Mouse (Mus musculus): Measurements from ENCODE around the gene Amhr2. TPM values are rescaled to one million over a fixed set of nuclear protein-coding genes. Genes with fewer than 3 reads are reported as not detected.

Amhr2 gene
- polyA plus RNA-seq, 1 experiment = 1.4 TPM

DNA sequence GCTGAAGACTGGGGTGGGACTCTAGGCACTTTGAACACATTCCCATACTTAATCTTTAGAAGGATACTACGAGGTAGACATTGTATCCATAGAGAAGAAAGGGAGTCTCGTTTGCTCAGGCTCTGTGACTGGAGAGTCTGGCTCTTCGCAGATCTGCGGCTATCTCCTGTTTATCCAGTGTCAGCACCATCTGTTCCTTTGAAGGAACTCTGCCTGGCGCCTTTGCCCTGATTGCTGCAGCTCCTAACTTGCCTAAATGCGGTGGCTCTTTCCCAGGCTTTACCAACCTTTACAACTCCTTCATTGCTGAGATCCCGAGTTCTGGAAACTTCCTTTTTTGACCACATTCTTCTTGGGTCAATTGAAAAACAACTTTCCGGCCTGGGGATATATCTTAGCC, 4.2 kb downstream of the Amhr2 start:
- no peak for DNase-seq
- TF ChIP-seq CTCF (conservative IDR thresholded peaks at IDR 0.05; ENCODE audit: insufficient read depth, insufficient read length, low read depth, low read length) (no peak), POLR2A (IDR thresholded peaks at IDR 0.05; ENCODE audit: low read depth, low read length) (no peak)
- peaks cover 5% of the 10 kb centered on the region; the same call in 1 of the 2 replicates for H3K4me1 ChIP-seq (ENCODE audit: control insufficient read depth, insufficient read depth, low read length)
- H3K27ac ChIP-seq (ENCODE audit: insufficient read depth, low read depth, low read length) = no peak overlapping the region
- 73% methylated on average over 8 of the region's 8 CpGs for WGBS
- H3K36me3 ChIP-seq (ENCODE audit: control insufficient read depth, insufficient read depth, low read length) = no peaks in the 10 kb centered on the region
- H3K27me3 ChIP-seq (replicated peaks; ENCODE audit: control insufficient read depth, insufficient read depth, low read length) = no peaks in the 10 kb centered on the region
- H3K4me3 ChIP-seq (ENCODE audit: insufficient read depth, low read depth, low read length) = no peak overlapping the region

DNA sequence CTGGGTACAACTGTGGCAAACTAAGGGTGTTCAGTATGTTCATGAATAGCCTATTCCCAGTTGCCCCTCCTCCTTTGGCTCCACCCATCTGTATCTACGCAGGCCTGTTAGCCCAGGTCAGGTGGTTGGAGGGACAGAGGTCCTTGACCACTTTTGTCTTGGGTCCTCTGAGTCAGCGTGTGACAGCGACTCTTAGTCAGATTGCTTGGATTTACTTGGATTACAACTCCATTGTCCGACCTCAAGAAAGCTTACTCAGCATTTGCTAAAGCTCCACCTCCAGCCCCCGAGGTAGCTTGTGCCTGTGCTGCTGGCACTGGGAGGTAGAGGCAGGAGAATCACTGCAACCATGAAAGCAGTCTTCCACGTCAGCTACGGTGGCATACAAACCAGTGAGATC, 5.8 kb downstream of the Amhr2 start:
- Histone ChIP-seq H3K4me3 (ENCODE audit: insufficient read depth, low read depth, low read length) (peak overlapping the region; percentile 4; the same call in 1 of the 2 replicates), H3K36me3 (ENCODE audit: control insufficient read depth, insufficient read depth, low read length) (no peaks in the 10 kb centered on the region), H3K27ac (ENCODE audit: insufficient read depth, low read depth, low read length) (peak overlapping the region; percentile 25), H3K4me1 (ENCODE audit: control insufficient read depth, insufficient read depth, low read length) (peaks cover 5% of the 10 kb centered on the region; the same call in 1 of the 2 replicates), H3K27me3 (replicated peaks; ENCODE audit: control insufficient read depth, insufficient read depth, low read length) (no peaks in the 10 kb centered on the region)
- peak; percentile 61 for DNase-seq
- TF ChIP-seq CTCF (conservative IDR thresholded peaks at IDR 0.05; ENCODE audit: insufficient read depth, insufficient read length, low read depth, low read length) = no peak
- TF ChIP-seq POLR2A (IDR thresholded peaks at IDR 0.05; ENCODE audit: low read depth, low read length) = no peak
- WGBS = 14% methylated on average over 7 of the region's 7 CpGs

DNA sequence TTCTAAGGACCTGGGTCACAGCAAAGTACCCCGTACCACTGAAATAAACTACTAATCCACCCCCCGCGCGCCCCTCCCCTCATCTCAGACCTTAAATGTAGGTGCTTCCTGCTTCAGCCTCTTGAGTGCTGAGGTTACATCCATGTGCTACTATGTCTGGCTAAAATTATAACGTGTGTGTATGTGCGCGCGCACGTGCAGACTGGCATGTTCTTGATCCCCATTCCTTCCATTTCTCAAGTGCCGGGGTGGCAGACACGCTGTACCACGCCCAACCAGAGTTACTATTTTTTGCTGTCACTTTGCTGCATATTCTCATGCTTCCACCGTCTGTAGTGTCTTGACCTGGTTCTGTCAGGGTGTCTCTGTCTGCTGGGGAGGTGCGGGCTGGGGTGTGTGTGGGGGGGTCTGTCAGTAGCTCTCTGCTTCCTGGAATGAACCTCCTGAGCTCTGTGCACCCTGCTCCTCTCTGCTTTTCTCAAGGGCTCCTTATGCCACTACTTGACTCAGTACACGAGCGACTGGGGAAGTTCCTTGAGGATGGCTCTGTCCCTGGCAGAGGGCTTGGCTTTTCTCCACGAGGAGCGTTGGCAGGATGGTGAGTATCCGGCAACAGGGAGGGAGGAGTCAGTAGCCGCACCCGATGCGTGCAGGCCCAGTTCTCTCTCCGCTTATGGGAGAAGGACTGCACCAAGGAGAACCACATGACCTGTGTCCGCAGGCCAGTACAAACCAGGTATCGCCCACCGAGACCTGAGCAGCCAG, 6.7 kb downstream of the Amhr2 start:
- no peak for DNase-seq
- peaks cover 5% of the 10 kb centered on the region; the same call in 1 of the 2 replicates for H3K4me1 ChIP-seq (ENCODE audit: control insufficient read depth, insufficient read depth, low read length)
- TF ChIP-seq CTCF (conservative IDR thresholded peaks at IDR 0.05; ENCODE audit: insufficient read depth, insufficient read length, low read depth, low read length) (no peak), POLR2A (IDR thresholded peaks at IDR 0.05; ENCODE audit: low read depth, low read length) (no peak)
- no peak overlapping the region for H3K27ac ChIP-seq (ENCODE audit: insufficient read depth, low read depth, low read length)
- 80% methylated on average over 26 of the region's 26 CpGs for WGBS
- no peak overlapping the region for H3K4me3 ChIP-seq (ENCODE audit: insufficient read depth, low read depth, low read length)
- no peaks in the 10 kb centered on the region for H3K27me3 ChIP-seq (replicated peaks; ENCODE audit: control insufficient read depth, insufficient read depth, low read length)
- H3K36me3 ChIP-seq (ENCODE audit: control insufficient read depth, insufficient read depth, low read length) = no peaks in the 10 kb centered on the region

DNA sequence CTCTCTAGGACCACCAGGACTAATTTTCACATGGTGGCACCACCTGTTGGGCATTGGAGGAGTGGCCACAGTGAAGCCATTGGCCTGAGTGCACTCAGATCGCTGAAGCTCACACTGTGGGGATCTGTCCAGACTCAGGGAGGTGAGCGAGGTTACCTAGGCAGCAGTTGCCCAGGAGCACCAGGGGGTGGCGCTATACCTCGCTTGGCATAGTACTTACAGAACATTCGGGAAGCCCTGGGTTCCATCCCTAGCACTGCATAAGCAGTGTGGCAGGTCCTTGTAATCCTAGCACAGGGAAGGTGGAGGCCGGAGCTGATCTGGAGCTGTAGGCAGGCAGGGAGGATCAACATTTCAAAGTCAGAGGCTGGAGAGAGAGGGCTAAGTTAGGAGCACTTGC, 10.8 kb downstream of the Amhr2 start:
- H3K4me1 ChIP-seq (ENCODE audit: control insufficient read depth, insufficient read depth, low read length) = peaks cover 9% of the 10 kb centered on the region; the same call in 1 of the 2 replicates
- no peak overlapping the region for H3K4me3 ChIP-seq (ENCODE audit: insufficient read depth, low read depth, low read length)
- H3K36me3 ChIP-seq (ENCODE audit: control insufficient read depth, insufficient read depth, low read length) = no peaks in the 10 kb centered on the region
- no peaks in the 10 kb centered on the region for H3K27me3 ChIP-seq (replicated peaks; ENCODE audit: control insufficient read depth, insufficient read depth, low read length)
- no peak for DNase-seq
- no peak overlapping the region for H3K27ac ChIP-seq (ENCODE audit: insufficient read depth, low read depth, low read length)
- TF ChIP-seq POLR2A (IDR thresholded peaks at IDR 0.05; ENCODE audit: low read depth, low read length) = no peak
- TF ChIP-seq CTCF (conservative IDR thresholded peaks at IDR 0.05; ENCODE audit: insufficient read depth, insufficient read length, low read depth, low read length) = peak; percentile 59
- 44% methylated on average over 6 of the region's 6 CpGs for WGBS

DNA sequence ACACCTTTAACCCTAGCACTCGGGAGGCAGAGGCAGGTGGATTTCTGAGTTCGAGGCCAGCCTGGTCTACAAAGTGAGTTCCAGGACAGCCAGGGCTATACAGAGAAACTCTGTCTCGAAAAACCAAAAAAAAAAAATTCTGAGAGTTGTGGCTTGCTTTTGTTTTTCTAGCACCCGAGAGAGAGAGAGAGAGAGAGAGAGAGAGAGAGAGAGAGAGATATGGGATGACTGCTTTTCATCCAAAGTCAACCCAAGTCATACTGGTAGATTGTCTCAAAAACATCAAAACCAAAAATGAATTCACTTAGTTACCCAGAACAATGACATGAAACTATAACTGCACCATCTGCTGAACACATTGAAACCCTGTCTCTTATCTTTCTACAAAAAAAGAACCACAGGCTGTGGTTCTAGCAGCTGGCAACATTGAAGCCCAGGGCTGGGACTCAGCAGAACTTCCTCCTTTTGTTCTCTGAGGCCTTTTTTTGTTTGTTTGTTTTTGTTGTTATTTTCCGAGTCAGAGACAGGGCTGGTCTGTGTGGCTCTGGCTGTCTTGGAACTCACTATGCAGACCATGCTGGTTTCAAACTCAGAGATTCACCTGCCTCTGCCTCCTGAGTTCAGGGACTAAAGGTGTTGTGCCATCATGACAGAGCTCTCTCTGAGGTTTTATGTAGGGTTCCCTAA, 13.0 kb downstream of the Amhr2 start:
- 0 out of 2 replicates have a peak overlapping the region, but pooled peaks have one; percentile 7 for H3K27ac ChIP-seq (ENCODE audit: insufficient read depth, low read depth, low read length)
- peaks cover 5% of the 10 kb centered on the region; the same call in 1 of the 2 replicates for H3K4me1 ChIP-seq (ENCODE audit: control insufficient read depth, insufficient read depth, low read length)
- 0 out of 2 replicates have a peak, but pooled peaks cover 2% of the 10 kb centered on the region for H3K36me3 ChIP-seq (ENCODE audit: control insufficient read depth, insufficient read depth, low read length)
- DNase-seq = peak; percentile 30
- TF ChIP-seq CTCF (conservative IDR thresholded peaks at IDR 0.05; ENCODE audit: insufficient read depth, insufficient read length, low read depth, low read length) = no peak
- TF ChIP-seq POLR2A (IDR thresholded peaks at IDR 0.05; ENCODE audit: low read depth, low read length) = no peak
- 70% methylated on average over 5 of the region's 5 CpGs for WGBS
- no peak overlapping the region for H3K4me3 ChIP-seq (ENCODE audit: insufficient read depth, low read depth, low read length)
- no peaks in the 10 kb centered on the region for H3K27me3 ChIP-seq (replicated peaks; ENCODE audit: control insufficient read depth, insufficient read depth, low read length)

DNA sequence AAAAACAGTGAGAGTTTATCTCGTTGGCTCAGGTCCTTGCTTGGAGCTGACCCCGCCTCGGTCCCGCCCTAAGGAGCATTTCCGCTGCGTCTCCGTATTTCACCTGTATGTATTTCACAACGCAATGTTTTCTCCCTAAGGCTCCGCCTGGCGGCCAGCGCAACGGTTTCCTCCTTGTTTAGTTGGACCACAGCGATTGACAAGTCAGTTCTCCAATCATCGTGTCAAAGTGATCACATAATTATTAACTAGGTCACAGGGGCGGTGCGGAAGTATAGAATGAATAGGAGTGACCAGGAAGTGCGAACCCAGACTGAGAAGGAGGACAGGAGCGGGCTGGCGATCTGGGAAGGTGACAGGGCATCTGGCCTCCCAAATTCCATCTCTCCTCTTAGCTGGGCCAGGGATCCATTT, 13.7 kb downstream of the Amhr2 start, which contains the start of gene Prr13:
Prr13 (plus strand) TSS at position 125 of the 414 bp plus-strand sequence.
- WGBS = 1% methylated on average over 19 of the region's 19 CpGs
- peak; percentile 68 for TF ChIP-seq POLR2A (IDR thresholded peaks at IDR 0.05; ENCODE audit: low read depth, low read length)
- peak; percentile 66 for TF ChIP-seq CTCF (conservative IDR thresholded peaks at IDR 0.05; ENCODE audit: insufficient read depth, insufficient read length, low read depth, low read length)
- peak within 1 kb of the TSS; percentile 71; the same call in 1 of the 2 replicates for H3K27ac ChIP-seq (ENCODE audit: insufficient read depth, low read depth, low read length)
- peaks cover 5% of the 10 kb centered on the region; the same call in 1 of the 2 replicates for H3K4me1 ChIP-seq (ENCODE audit: control insufficient read depth, insufficient read depth, low read length)
- H3K36me3 ChIP-seq (ENCODE audit: control insufficient read depth, insufficient read depth, low read length) = 0 out of 2 replicates have a peak, but pooled peaks cover 2% of the 10 kb centered on the region
- H3K27me3 ChIP-seq (replicated peaks; ENCODE audit: control insufficient read depth, insufficient read depth, low read length) = no peaks in the 10 kb centered on the region
- DNase-seq = peak; percentile 99
- H3K4me3 ChIP-seq (ENCODE audit: insufficient read depth, low read depth, low read length) = peak within 1 kb of the TSS; percentile 92

Data from kidney, adult 2 months (tissue).